Mouse (Mus musculus) MEL (cell line): ENCODE results near the gene Ntn4. TPM values are rescaled to one million over a fixed set of nuclear protein-coding genes. Genes with fewer than 3 reads are reported as not detected.

ENCODE experiments used
- DNase-seq: peaks from one replicate; pipeline ENCODE4 v3.0.0; 2011; ENCODE audit warnings: low read depth, low spot score
- H3K27ac ChIP-seq: 2 replicates; pipeline ENCODE4 v1.5.1; 2012; ENCODE audit warnings: low read depth, mild to moderate bottlenecking, control low read depth, low read length, moderate library complexity; ENCODE audit not compliant: control insufficient read depth
- H3K27me3 ChIP-seq, 2 experiments: fragments of 150-350 bp in 1 of 2; sonication (generic) in 1 of 2; 2 replicates each; pipeline ENCODE4 v1.6.1; 2012; ENCODE audit warnings: low read length in 2 of 2, mild to moderate bottlenecking in 2 of 2, improper control_type of control experiment in 1 of 2, moderate library complexity in 1 of 2; ENCODE audit not compliant: insufficient read depth in 2 of 2, control insufficient read depth in 1 of 2
- H3K36me3 ChIP-seq, 2 experiments: 2 replicates each; pipeline ENCODE4 v1.6.1; 2012 to 2014; ENCODE audit warnings: low read length in 2 of 2, improper control_type of control experiment in 1 of 2, inconsistent platforms in 1 of 2, mild to moderate bottlenecking in 1 of 2; ENCODE audit not compliant: insufficient read depth in 2 of 2, control insufficient read depth in 1 of 2
- H3K4me1 ChIP-seq, 2 experiments: fragments of 150-350 bp in 1 of 2; sonication (generic) in 1 of 2; 2 replicates each; pipeline ENCODE4 v1.6.1; 2012; ENCODE audit warnings: low read length in 2 of 2, improper control_type of control experiment in 1 of 2, mild to moderate bottlenecking in 1 of 2; ENCODE audit not compliant: insufficient read depth in 2 of 2, control insufficient read depth in 1 of 2
- H3K4me3 ChIP-seq, 2 experiments: fragments of 150-350 bp in 1 of 2; sonication (generic) in 1 of 2; 2 replicates each; pipeline ENCODE4 v1.5.1; 2012; ENCODE audit warnings: low read depth in 2 of 2, low read length in 2 of 2, mild to moderate bottlenecking in 2 of 2, moderate library complexity in 2 of 2, control low read depth in 1 of 2, improper control_type of control experiment in 1 of 2; ENCODE audit not compliant: control insufficient read depth in 1 of 2, insufficient read depth in 1 of 2
- H3K79me2 ChIP-seq: 2 replicates; pipeline ENCODE4 v1.6.1; 2012; ENCODE audit warnings: mild to moderate bottlenecking, low read length, moderate library complexity; ENCODE audit not compliant: control insufficient read depth, poor library complexity, insufficient read depth
- H3K9ac ChIP-seq: 2 replicates; pipeline ENCODE4 v1.6.1; 2012; ENCODE audit warnings: low read depth, mild to moderate bottlenecking, control low read depth, low read length, moderate library complexity; ENCODE audit not compliant: control insufficient read depth, poor library complexity, severe bottlenecking
- H3K9me3 ChIP-seq: fragments of 150-350 bp; sonication (generic); replicated peaks from 2 replicates; pipeline ENCODE4 v1.6.1; 2012; ENCODE audit warnings: mild to moderate bottlenecking, low read length, improper control_type of control experiment, moderate library complexity; ENCODE audit not compliant: insufficient read depth
- BHLHE40 ChIP-seq: IDR thresholded peaks from 2 replicates; pipeline ENCODE4 v1.6.1; 2012; ENCODE audit warnings: low read depth, mild to moderate bottlenecking, inconsistent platforms, low read length, improper control_type of control experiment, borderline replicate concordance
- CHD1 ChIP-seq: IDR thresholded peaks from 2 replicates; pipeline ENCODE4 v1.6.1; 2012; ENCODE audit warnings: low read depth, mild to moderate bottlenecking, inconsistent platforms, low read length, improper control_type of control experiment
- CHD2 ChIP-seq: IDR thresholded peaks from 2 replicates; pipeline ENCODE4 v1.6.1; 2011; ENCODE audit warnings: low read length, improper control_type of control experiment
- CTCF ChIP-seq, 3 experiments: IDR thresholded peaks in 2 of 3; conservative IDR thresholded peaks in 1 of 3; 2 replicates each; pipeline ENCODE4 v1.5.1; 2011 to 2012; ENCODE audit warnings: low read length in 3 of 3, low read depth in 2 of 3, mild to moderate bottlenecking in 2 of 3, improper control_type of control experiment in 1 of 3, inconsistent platforms in 1 of 3, mixed read lengths in 1 of 3, moderate library complexity in 1 of 3; ENCODE audit not compliant: control insufficient read depth in 1 of 3, insufficient read depth in 1 of 3, poor library complexity in 1 of 3, severe bottlenecking in 1 of 3
- ELF1 ChIP-seq: IDR thresholded peaks from 2 replicates; pipeline ENCODE4 v1.6.1; 2014; ENCODE audit warnings: low read depth, mild to moderate bottlenecking, inconsistent platforms, low read length, improper control_type of control experiment, moderate library complexity
- EP300 ChIP-seq, 2 experiments: IDR thresholded peaks; 2 replicates each; pipeline ENCODE4 v1.6.1; 2011; ENCODE audit warnings: improper control_type of control experiment in 2 of 2, low read length in 2 of 2, low read depth in 1 of 2, mild to moderate bottlenecking in 1 of 2
- GABPA ChIP-seq: IDR thresholded peaks from 2 replicates; pipeline ENCODE4 v1.6.1; 2012; ENCODE audit warnings: low read depth, mild to moderate bottlenecking, inconsistent platforms, low read length, improper control_type of control experiment, moderate library complexity
- GATA1 ChIP-seq: IDR thresholded peaks from 2 replicates; pipeline ENCODE4 v1.6.1; 2011; ENCODE audit warnings: low read depth, low read length, improper control_type of control experiment
- HCFC1 ChIP-seq: IDR thresholded peaks from 2 replicates; pipeline ENCODE4 v1.6.1; 2012; ENCODE audit warnings: low read depth, mild to moderate bottlenecking, inconsistent platforms, low read length, improper control_type of control experiment, moderate library complexity
- JUND ChIP-seq: IDR thresholded peaks from 2 replicates; pipeline ENCODE4 v1.6.1; 2011; ENCODE audit warnings: low read depth, mild to moderate bottlenecking, improper control_type of control experiment, low read length
- MAFK ChIP-seq: IDR thresholded peaks from 2 replicates; pipeline ENCODE4 v1.6.1; 2011; ENCODE audit warnings: low read depth, mild to moderate bottlenecking, low read length, improper control_type of control experiment, borderline replicate concordance
- MAZ ChIP-seq: IDR thresholded peaks from 2 replicates; pipeline ENCODE4 v1.6.1; 2012; ENCODE audit warnings: low read depth, mild to moderate bottlenecking, inconsistent platforms, low read length, improper control_type of control experiment
- MXI1 ChIP-seq: IDR thresholded peaks from 2 replicates; pipeline ENCODE4 v1.6.1; 2011; ENCODE audit warnings: mild to moderate bottlenecking, low read depth, low read length, improper control_type of control experiment
- MYC ChIP-seq: IDR thresholded peaks from 2 replicates; pipeline ENCODE4 v1.6.1; 2011; ENCODE audit warnings: low read depth, mild to moderate bottlenecking, low read length, improper control_type of control experiment, moderate library complexity
- NELFE ChIP-seq: IDR thresholded peaks from 2 replicates; pipeline ENCODE4 v1.6.1; 2011; ENCODE audit warnings: low read depth, low read length, improper control_type of control experiment
- NRF1 ChIP-seq: IDR thresholded peaks from 2 replicates; pipeline ENCODE4 v1.6.1; 2014; ENCODE audit warnings: low read depth, mild to moderate bottlenecking, inconsistent platforms, low read length, improper control_type of control experiment, moderate library complexity; ENCODE audit not compliant: poor library complexity, insufficient read depth, severe bottlenecking
- POLR2A ChIP-seq, 2 experiments: IDR thresholded peaks; 2 replicates each; pipeline ENCODE4 v1.6.1; 2011 to 2012; ENCODE audit warnings: low read length in 2 of 2, mild to moderate bottlenecking in 2 of 2, control low read depth in 1 of 2, improper control_type of control experiment in 1 of 2, low read depth in 1 of 2, moderate library complexity in 1 of 2; ENCODE audit not compliant: control insufficient read depth in 1 of 2, insufficient read depth in 1 of 2, poor library complexity in 1 of 2
- POLR2AphosphoS2 ChIP-seq: IDR thresholded peaks from 2 replicates; pipeline ENCODE4 v1.6.1; 2011; ENCODE audit warnings: low read length, improper control_type of control experiment
- POLR2AphosphoS5 ChIP-seq: IDR thresholded peaks from 2 replicates; pipeline ENCODE4 v1.6.1; 2012; ENCODE audit warnings: low read depth, borderline replicate concordance, mild to moderate bottlenecking, inconsistent platforms, low read length, moderate library complexity, mixed read lengths
- RAD21 ChIP-seq: IDR thresholded peaks from 2 replicates; pipeline ENCODE4 v1.6.1; 2011; ENCODE audit warnings: mild to moderate bottlenecking, low read depth, low read length, improper control_type of control experiment
- RCOR1 ChIP-seq: IDR thresholded peaks from 2 replicates; pipeline ENCODE4 v1.6.1; 2012; ENCODE audit warnings: low read depth, mild to moderate bottlenecking, inconsistent platforms, low read length, improper control_type of control experiment
- SIN3A ChIP-seq: IDR thresholded peaks from 2 replicates; pipeline ENCODE4 v1.6.1; 2012; ENCODE audit warnings: low read length, improper control_type of control experiment, inconsistent platforms
- SMC3 ChIP-seq: IDR thresholded peaks from 2 replicates; pipeline ENCODE4 v1.6.1; 2011; ENCODE audit warnings: low read depth, low read length, improper control_type of control experiment
- TBP ChIP-seq: IDR thresholded peaks from 2 replicates; pipeline ENCODE4 v1.8.0; 2011; ENCODE audit warnings: low read depth, low read length, improper control_type of control experiment
- USF2 ChIP-seq, 2 experiments: IDR thresholded peaks; 2 replicates each; pipeline ENCODE4 v1.6.1; 2011 to 2012; ENCODE audit warnings: improper control_type of control experiment in 2 of 2, low read length in 2 of 2, borderline replicate concordance in 1 of 2, inconsistent platforms in 1 of 2, low read depth in 1 of 2, mild to moderate bottlenecking in 1 of 2; ENCODE audit not compliant: insufficient read depth in 1 of 2
- ZC3H11A ChIP-seq: IDR thresholded peaks from 2 replicates; pipeline ENCODE4 v1.6.1; 2012; ENCODE audit warnings: low read depth, mild to moderate bottlenecking, inconsistent platforms, low read length, improper control_type of control experiment
- ZMIZ1 ChIP-seq: IDR thresholded peaks from 2 replicates; pipeline ENCODE4 v1.6.1; 2012; ENCODE audit warnings: low read depth, mild to moderate bottlenecking, inconsistent platforms, low read length, improper control_type of control experiment, moderate library complexity
- polyA plus RNA-seq, 2 experiments: library from polyadenylated mRNA; stranded (reverse) in 1 of 2; unstranded in 1 of 2; fragments of >175 nt in 1 of 2; fragments of >200 nt in 1 of 2; gene quantifications; 2 replicates each; pipeline versions ENCODE4 v1.2.1 to v1.2.4; 2012; ENCODE audit warnings: low replicate concordance in 2 of 2, low read depth in 1 of 2; ENCODE audit not compliant: insufficient read length in 2 of 2, insufficient read depth in 1 of 2, missing spikeins in 1 of 2
- total RNA-seq: library from RNA; depleted of rRNA; stranded (reverse); fragments of 300-350 nt; gene quantifications from 2 replicates; pipeline ENCODE4 v1.2.3, GENCODE M21; 2012

The Ntn4 gene
- total and polyA plus RNA-seq, 3 experiments: not detected

GRCm38 (mm10) chr10:93776731-93777151, 136.3 kb downstream of the Ntn4 start:
- Histone ChIP-seq H3K4me1 (no peaks in the 10 kb centered on the region; a peak in 1 of 4 replicates), H3K79me2 (no peaks in the 10 kb centered on the region), H3K36me3 (no peaks in the 10 kb centered on the region), H3K4me3 (no peak overlapping the region), H3K9ac (no peak overlapping the region)
- no peak for DNase-seq
- TF ChIP-seq EP300 (IDR thresholded peaks at IDR 0.05; ENCODE audit: low read depth in 1 of 2, low read length in 2 of 2) (no peak), ZMIZ1 (no peak), NELFE (no peak), RCOR1 (no peak), NRF1 (no peak), MYC (no peak), CHD1 (no peak)
- TF ChIP-seq, all 39 proteins: peak for 0
- peaks cover 10 to 11% of the 10 kb centered on the region in 2 experiments for H3K27me3 ChIP-seq
- no peaks in the 10 kb centered on the region for H3K9me3 ChIP-seq
- no peak overlapping the region for H3K27ac ChIP-seq

- Histone ChIP-seq H3K4me3 (no peak overlapping the region), H3K4me1 (no peaks in the 10 kb centered on the region; a peak in 1 of 4 replicates), H3K27me3 (peaks cover 8% of the 10 kb centered on the region in 2 experiments), H3K27ac (no peak overlapping the region), H3K9ac (no peak overlapping the region), H3K36me3 (no peaks in the 10 kb centered on the region), H3K9me3 (no peaks in the 10 kb centered on the region), H3K79me2 (no peaks in the 10 kb centered on the region)
- TF ChIP-seq HCFC1 (no peak), RCOR1 (no peak), SMC3 (peak; percentile 77), MXI1 (no peak), CTCF (IDR thresholded peaks at IDR 0.05 in 2 of 3, conservative IDR thresholded peaks at IDR 0.05 in 1 of 3; ENCODE audit: control insufficient read depth in 1 of 3, insufficient read depth in 1 of 3, low read depth in 2 of 3, low read length in 3 of 3, poor library complexity in 1 of 3, severe bottlenecking in 1 of 3) (peak; percentile 57 to 86 (median 66); a peak in 5 of 6 replicates), BHLHE40 (no peak), USF2 (IDR thresholded peaks at IDR 0.05; ENCODE audit: borderline replicate concordance in 1 of 2, insufficient read depth in 1 of 2, low read depth in 1 of 2, low read length in 2 of 2) (no peak), GATA1 (no peak), SIN3A (no peak), POLR2AphosphoS5 (no peak), POLR2AphosphoS2 (no peak), CHD2 (no peak), ELF1 (no peak), GABPA (no peak), MAZ (no peak), ZMIZ1 (no peak), JUND (no peak), RAD21 (peak; percentile 66), POLR2A (IDR thresholded peaks at IDR 0.05; ENCODE audit: control insufficient read depth in 1 of 2, insufficient read depth in 1 of 2, low read depth in 1 of 2, low read length in 2 of 2, poor library complexity in 1 of 2) (no peak), ZC3H11A (peak; percentile 62), TBP (no peak), MAFK (no peak)
- peak; percentile 59 for DNase-seq
These were observed 136.9 kb downstream of the Ntn4 start for GRCm38 (mm10) chr10:93777372-93777771.
